In the genomic region with DNA sequence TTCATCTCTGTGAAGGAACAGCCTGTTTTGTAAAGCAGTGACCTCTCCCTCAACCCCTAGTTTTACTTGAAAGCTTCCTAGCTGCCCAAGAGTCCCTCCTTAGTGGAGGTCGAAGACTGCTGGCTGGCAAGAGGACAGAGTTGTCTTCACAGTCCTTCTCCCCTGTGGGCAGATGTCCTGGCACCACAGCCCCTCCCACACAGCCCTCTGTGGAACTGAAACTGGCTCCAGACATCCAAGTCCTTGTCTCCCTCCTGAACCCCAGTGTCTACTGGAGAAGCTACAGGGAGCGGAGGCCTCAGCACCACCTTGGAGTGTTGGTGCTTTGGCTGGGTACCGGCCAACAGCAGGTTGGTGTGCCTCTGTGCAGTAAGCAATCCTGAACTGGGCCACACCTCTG, we compare ENCODE assay signal across 16 mouse cellular contexts. TPM values are rescaled to one million over a fixed set of nuclear protein-coding genes. Genes with fewer than 3 reads are reported as not detected.
"Had no signal": no experiment of that assay in that cellular context is flagged by ENCODE, and none has a peak within 500 bp of the region (broad histone marks: within the 10 kb centered on the region; RNA-seq: fewer than 3 reads in every experiment).

No protein-coding gene starts in this region.

- H3K27ac ChIP-seq: kidney, postnatal 0 days; limb, embryonic 12.5 days; liver, embryonic 13.5 days; lung, embryonic 15.5 days; macrophage; neural tube, embryonic 12.5 days; stomach, embryonic 15.5 days had no signal

- H3K9me3 ChIP-seq: limb, embryonic 12.5 days; liver, embryonic 13.5 days; lung, embryonic 15.5 days; neural tube, embryonic 12.5 days; stomach, embryonic 15.5 days had no signal

- DNase-seq: kidney, adult 8-10 months; kidney, postnatal 36 days; liver; liver, embryonic 13.5 days; liver, postnatal 0 days; lung, postnatal 14 days; right cerebral cortex, postnatal 4 days; spleen, adult 18-20 months had no signal

- H3K36me3 ChIP-seq: limb, embryonic 12.5 days; lung, embryonic 15.5 days; neural tube, embryonic 12.5 days had no signal

- H3K4me3 ChIP-seq: limb, embryonic 12.5 days; liver, embryonic 13.5 days; lung, embryonic 15.5 days; neural tube, embryonic 12.5 days; stomach, embryonic 15.5 days had no signal

- ATAC-seq: intestine, postnatal 0 days; liver, postnatal 0 days had no signal

- H3K27me3 ChIP-seq: limb, embryonic 12.5 days; liver, embryonic 13.5 days; lung, embryonic 15.5 days; neural tube, embryonic 12.5 days; stomach, embryonic 15.5 days had no signal

- H3K4me2 ChIP-seq: limb, embryonic 12.5 days; liver, embryonic 13.5 days; lung, embryonic 15.5 days; neural tube, embryonic 12.5 days; stomach, embryonic 15.5 days had no signal

- H3K9ac ChIP-seq: limb, embryonic 12.5 days; liver, embryonic 13.5 days; liver, postnatal 0 days; lung, embryonic 15.5 days; neural tube, embryonic 12.5 days; stomach, embryonic 15.5 days had no signal

RNA-seq across cellular contexts. Expression of gene Podxl2, which starts 59.4 kb away (rescaled TPM):
- total RNA-seq: monocyte, adult 5-6 weeks had no signal
